Mouse (Mus musculus): ENCODE data around the gene Sel1l3.

The Sel1l3 gene

DNA sequence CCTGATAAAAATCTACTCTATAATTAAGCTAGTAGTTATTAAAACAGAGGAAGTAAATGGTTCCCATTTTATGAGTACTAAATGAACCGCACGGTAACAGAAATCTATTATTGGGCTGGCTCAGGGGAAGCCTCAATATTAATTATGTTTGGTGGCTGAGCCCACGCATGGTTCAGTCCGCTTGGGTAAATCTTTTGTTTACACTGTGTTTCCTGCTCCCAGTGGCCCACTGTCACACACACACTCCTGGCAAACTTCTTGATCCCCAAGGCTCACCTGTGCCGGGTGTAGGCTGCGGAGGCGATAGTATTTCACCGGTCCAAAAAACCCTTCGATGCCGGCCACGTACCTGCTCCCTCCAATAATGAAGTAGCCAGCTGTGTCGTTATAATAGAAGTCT lies 39.3 kb downstream of the Sel1l3 start:
- DNase-seq (ENCODE audit: low read depth, low spot score): no peak

DNA sequence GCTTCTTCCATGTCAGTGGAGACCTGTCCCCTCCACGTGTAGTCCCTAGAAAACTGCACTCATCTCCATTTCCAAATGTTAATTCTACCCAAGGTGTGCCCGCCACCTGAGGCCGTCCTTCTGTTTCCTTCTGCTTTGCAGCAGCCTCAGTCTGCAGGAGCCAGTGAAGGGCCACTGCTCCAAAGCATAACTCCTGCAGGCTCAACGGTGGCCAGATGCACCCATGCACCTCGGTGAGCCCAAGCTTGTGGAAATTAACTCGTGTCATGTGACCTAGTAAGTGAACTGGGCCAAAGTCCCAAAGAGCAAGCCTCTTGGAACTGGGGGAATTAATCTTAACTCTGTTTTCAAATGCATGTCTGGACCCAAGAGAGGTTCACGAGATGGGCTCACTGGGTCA lies 40.8 kb downstream of the Sel1l3 start:
- no peak for DNase-seq (ENCODE audit: low read depth, low spot score)

DNA sequence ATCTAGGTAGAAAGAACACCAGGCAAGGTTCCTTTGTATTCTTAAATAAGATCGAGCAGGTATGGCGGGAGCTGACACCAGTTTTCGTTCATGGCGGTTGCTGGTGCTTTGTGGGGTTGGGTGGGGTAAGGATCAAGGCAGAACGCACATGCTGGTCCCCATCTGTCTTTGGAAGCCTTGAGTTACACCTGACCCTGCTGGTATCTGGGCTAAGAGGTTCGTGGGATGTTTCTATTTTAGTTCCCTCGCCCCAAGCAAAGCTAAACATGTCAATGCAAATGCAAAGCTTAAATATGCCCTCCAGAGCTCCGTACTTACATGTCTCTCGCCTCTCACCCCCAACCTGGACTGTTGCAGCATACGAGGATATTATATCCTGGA lies 41.5 kb downstream of the Sel1l3 start:
- DNase-seq (ENCODE audit: low read depth, low spot score): peak; percentile 70

DNA sequence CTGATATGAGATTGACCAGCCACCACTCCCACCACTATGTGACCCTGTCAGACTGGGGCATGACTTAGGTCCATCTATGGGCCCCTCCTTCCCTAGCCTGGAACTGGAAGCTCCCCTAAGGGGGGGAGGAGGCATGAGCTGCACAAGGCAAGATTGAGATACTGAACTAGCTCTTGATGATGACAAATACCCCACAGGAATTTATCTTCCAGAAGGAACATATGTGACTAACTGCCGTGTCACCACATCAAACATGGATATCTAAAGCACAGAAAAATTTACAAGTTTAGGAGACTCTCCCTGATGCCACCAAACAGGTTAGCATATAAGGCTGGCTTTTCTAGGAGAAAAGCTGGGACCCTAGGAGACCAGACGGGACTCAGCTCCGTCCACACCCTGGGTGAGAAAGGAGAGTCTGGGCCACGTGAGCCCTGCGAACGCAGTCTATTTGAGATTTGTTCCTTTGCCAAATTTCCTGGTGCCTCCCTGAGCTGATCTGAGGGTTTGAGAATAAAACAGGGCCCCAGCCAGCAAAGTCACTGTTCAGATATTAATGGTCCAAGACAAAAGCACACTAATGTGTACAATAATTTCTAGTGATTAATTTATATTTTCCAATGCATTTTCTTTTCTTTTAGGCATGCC lies 42.0 kb downstream of the Sel1l3 start:
- no peak for DNase-seq (ENCODE audit: low read depth, low spot score)

DNA sequence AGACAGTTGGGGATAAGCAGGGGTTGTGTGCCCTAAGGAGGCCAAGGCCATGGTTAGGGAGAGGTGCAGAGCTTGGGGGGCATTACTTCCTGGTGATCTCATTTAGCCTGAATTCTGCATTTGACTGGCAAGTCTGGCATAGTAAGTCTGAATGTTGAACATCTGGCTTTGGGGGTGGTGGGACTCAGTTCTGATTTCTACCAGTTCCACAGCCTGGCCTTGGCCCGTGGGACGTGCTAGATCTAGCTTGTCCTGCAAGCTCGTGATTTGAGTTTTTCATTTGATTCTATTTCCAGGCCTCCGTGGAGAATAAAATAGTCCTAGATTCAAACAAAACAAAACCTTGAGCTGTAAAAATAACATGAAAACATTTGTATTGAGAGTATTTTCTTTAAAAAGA lies 46.2 kb downstream of the Sel1l3 start:
- no peak for DNase-seq (ENCODE audit: low read depth, low spot score)

DNA sequence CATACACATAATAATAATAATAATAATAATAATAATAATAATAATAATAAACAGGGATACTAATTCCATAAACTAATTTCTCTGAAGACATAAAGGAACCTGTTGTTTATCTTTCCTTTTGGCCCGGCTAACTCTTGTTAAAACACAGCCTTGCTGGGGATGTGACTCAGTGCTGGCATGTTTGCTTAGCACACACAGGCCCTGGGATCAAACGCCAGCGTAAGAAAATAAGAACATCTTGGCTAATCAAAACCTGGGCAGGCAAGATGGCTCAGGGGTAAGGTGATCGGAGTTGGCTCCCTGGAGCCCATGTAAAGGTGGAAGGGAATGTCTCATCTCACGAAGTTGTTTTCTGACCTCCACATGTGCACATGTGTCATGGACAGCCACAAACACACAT lies 48.1 kb downstream of the Sel1l3 start:
- no peak for DNase-seq (ENCODE audit: low read depth, low spot score)

DNA sequence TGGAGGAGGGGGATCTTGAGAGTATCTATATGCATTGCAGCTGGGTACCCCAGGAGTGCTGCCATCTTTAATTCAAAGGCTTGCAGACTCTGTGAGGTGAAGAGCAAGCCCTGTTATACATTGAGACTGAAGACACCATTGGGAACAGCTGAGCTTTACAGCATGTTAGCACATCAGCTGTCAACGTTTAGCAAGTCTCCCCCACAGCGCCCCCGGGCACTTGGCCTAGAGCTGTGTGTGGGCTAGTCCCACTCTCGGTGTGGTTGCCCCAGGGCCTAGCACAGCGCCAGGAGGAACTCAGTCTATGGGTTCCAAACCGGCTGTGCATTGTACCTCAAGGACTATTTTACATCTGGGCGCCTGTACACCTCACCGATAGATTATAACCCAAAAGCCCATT lies 51.3 kb downstream of the Sel1l3 start:
- DNase-seq (ENCODE audit: low read depth, low spot score): no peak

DNA sequence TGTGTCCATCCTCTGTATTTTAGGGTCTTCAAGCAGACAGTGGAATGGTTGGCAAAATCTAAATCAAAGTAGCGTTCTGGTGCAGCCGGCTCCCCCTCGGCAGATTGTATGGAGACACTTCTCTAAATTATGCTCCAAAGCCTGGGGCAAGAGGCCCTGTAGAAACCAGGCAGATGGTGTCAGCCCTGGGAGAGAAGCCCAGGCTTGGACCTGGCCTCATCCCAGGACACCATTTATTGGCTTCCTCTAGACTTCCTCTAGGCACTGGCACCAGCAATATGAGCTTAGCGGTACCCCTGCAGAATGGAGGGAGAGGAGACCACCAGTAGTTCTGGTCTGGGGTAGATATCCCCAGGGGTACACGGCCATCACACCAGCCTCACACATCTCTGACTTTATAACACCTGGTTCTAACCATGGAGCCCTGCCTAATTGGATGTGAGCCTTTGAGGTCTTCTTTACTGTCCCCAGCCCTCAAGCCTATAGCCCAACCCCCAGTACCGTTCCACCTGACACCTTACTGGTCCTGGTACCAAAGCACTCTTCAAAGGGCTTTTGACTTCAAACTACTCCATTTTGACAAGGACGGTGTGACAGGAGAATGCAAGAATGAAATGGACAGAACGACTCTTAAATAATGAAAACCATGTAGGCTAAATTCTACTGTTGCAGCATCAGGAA lies 52.1 kb downstream of the Sel1l3 start:
- DNase-seq (ENCODE audit: low read depth, low spot score): no peak

DNA sequence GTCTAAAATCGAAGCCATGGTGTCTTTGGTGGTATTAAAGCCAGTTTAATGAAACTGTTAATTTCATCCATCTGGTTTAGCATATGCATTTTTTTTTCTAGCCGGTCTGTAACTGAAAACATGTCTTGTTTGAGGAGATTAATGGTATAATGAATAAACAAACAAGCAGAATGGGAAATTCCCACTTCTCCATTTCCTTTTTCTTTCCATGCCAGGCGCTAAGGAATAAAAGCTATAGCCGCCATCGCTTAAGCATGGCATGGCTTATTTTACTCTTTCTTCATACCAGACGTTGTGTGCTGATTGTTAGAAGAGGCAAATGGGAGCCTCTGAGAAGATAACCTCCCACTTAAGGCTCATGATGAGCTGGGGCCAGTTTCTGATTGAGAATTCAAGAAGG lies 53.5 kb downstream of the Sel1l3 start:
- no peak for DNase-seq (ENCODE audit: low read depth, low spot score)

DNA sequence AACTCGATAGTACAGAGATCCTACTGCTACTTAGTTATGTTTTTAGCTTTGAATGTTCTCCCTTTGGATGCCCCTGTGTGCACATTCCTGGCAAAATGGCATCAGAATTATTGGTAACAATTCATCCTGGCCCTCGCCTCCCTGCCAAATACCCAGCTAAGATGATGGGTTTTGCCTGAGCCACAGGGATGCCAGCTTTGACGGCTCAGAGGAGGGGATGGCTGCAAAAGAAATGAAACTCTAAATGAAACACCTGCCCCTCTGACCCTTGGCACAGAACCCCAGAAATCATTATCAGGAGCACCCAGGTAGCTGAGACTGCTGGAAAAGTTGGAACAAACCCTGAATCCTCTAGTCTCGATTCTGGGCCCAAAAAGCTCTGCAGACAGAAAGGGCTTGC lies 54.1 kb downstream of the Sel1l3 start:
- no peak for DNase-seq (ENCODE audit: low read depth, low spot score)

DNA sequence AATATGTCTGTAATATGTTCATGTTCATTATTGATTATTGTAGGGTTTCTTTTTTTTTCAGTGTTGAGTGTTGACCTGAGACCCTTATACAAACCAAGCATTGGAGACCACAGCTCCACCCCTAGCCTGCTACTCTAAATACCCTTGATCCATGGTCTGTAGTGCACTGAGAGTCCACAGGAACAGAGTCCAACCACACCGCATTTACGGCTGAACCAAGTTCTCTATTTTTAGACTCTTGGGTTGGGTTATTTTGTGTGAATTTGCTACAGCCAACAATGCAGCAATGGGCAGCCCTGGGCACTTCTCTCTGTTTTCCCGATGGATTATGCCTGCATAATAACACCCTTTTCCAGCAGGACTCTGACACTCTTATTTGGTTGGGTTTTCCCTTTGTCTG lies 54.6 kb downstream of the Sel1l3 start:
- DNase-seq (ENCODE audit: low read depth, low spot score): no peak

DNA sequence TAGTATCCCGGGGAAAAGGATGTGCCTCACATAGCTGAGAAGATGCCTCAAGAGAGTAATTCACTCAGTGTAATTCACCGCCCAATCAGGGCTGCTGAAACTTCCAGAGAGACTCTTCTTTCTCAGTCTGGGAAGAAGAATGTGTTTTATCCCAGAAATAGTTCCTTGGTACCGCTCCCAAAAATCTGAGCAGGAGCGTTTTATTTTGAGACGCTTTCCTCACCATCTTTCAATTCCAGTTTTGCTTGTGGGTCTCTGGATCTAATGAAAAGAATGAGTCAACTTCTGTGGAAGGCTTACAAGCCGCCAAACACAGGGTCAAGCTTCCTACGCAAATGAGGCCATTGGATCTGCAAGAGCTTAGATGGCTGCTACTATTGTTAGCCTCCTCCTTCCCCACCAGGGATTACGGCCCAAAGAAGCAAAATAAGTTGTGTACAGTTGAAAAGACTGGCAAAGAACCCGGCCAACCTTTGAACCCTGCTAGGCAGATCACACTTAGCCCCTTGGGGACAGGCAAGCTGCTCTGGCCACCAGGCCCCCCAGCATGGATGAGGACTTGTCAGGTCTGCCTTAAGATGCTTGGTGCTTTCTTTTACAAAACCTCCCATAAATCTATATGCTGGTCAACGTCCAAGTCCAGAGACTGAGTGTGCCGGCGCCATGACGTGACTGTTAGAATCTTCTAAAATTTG lies 57.6 kb downstream of the Sel1l3 start:
- DNase-seq (ENCODE audit: low read depth, low spot score): peak; percentile 71

DNA sequence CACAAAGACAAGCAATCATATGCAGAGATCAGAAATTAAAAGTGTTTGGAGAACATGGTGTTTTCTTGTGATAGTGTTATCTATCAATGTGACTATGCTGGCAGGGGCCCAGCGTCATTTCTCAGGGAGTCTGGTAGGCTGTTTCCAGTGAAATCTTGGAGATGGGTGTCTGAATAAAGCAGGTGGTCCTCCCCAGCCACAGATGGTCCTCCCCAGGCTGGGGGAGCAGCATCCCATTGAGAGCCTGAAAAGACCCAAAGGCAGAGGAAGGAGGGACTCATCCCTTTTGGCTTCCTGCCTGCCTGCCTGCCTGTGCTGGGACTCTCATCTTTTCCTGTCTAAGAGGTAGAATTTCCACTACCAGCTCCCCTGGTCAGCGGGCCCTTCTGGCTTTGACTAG lies 59.2 kb downstream of the Sel1l3 start:
- no peak for DNase-seq (ENCODE audit: low read depth, low spot score)

DNA sequence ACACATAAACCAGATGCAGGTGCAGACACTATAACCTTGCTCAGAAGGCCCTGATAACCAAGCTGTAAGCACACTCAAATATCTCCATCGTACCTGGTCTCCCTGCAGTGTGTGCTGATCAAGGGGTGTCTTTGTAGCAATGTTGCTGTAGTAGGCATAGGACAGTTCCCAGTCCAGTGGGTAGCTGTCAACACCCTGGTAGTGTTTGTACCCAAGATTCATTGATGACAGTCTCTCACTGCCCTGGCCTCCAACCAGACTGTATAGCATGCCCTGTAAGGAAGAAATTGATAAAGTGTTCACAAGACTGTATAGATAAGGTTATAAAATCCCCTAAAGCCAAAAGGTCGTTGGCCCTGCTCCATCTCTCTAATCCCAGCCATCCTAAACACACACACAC lies 59.6 kb downstream of the Sel1l3 start:
- DNase-seq (ENCODE audit: low read depth, low spot score): no peak

DNA sequence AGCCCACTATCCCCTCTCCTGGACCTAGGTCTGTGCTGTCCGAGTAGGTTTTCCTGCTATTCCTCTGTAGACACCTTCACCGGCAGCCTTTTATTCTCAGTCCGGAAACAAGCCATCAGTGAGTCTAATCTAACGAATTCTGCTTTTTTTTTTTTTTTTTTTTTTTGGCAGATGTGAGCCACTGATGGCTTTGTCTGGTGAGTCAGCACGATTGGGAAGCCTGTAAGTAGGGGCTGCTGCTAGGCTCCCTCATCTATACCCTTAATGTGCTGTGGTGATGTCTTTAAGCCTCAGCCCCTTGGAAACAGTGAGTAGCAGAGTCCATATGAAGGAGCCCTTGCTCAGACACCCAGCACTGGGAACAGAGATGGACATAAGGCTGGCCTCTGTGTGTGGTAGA lies 60.6 kb downstream of the Sel1l3 start:
- DNase-seq (ENCODE audit: low read depth, low spot score): no peak

DNA sequence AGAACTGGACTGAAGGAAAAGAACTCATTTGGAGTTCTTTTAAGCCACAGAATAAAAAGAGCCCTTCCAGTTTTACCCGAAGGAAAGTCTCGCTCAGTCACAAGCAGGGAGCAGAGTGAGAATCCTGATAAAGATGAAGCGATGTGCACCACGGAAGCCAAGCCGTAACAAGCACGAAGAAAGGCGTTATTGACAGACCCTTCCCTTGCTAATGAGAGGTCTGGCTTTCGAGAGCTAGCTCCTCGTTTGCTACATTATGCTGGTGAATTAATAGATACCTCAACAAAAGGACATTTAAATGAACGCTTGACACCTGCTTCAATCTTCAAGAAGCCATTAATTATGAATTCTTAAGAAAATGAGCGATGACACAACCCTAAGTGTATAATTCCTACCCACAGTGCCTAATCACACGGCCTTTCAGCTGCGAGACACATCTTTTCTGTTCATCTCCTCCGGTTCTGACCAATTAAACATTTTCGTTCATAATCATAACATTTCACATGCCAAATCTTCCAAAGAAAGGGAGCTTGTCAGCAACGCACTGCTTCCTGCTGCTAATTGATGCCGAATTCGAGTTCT lies 62.3 kb downstream of the Sel1l3 start:
- DNase-seq (ENCODE audit: low read depth, low spot score): no peak

DNA sequence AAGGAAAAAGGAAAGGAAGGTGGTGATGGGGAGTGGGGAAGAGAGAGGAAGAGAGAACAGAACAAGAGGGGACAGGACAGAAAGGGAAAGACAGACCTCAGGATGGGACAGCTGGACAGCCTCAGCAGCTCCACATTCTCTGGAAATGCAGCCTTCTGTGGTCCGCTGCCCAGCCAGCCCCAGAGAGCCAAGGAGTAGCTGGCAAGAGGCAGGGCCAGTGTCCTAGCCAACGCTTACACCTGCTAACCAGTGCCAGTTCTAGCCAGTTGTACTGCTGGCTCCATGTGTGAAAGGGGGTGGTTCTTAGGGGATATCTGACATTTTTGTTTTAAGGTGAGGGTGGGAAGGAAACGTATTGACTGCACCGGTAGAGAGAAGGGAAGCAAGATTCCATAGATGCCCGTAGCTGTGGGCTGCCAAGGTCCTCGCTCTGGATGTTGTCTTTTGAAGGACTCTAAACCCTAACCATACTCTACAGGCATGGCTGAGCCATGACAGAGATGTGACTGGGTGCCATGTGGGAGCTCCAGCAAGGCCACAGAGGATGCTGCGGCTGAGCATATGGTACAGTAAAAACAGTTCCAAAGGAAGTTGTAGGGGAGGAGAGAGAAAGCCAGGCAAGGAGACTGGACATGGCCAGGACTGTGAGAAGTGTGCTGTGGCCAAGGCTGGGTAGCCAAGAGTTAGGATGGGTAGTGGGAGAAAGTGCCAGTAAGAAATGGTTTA lies 64.6 kb downstream of the Sel1l3 start:
- peak; percentile 75 for DNase-seq (ENCODE audit: low read depth, low spot score)

DNA sequence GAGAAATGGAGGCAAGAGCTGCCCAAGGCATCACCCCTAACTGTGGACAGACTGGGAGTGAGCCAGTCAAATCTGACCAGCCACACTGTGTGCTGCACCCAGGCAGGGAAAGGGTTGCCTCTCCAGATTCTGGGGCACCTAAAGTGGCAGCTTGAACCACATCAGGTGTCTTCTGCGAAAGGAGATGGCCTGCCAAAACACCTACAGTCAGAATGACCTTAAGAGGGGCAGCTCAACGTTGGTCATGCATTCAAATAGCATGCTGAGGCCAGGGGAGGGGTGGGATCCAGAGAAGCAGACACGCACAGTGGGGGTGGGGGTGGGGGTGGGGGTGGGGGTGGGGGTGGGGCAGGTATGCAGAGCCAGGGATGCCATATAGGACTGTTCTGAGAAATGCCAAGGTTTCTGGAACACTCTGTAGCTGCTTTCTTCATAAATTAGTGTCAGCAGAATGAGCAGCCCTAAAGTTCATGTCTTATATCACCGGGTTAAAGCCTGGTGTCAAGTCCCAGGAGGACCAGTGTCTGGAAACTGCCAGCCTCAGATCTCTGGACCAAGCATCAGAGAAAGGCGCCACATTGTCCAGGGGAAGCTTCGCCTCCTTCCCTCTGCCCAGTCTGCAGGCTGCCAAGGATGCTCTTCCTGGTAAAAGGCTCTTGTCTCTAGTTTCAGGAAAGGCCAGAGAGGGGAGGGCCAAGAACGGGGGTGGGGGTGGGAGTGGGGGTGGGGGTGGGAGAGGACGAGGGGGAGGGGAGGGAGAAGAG lies 65.4 kb downstream of the Sel1l3 start:
- DNase-seq (ENCODE audit: low read depth, low spot score): peak; percentile 65

DNA sequence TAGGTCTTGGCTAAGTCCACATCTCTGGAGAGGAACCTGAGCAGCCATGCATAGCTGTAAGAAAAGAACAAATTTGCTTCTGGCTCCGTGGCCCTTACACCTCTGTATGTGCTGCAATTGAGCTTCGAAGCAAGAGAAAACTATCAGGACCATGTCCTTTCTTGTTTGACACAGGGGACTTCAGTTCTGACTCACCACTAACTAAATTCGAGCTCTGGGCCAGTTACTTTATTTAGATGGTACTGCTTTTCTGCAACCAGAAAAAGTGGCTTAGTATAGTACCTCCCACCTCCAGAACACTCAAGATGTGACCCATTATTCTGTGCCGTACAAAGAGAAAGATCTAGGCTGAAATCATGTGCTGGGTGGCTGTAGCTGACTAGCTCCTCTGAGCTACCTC lies 66.3 kb downstream of the Sel1l3 start:
- DNase-seq (ENCODE audit: low read depth, low spot score): no peak

DNA sequence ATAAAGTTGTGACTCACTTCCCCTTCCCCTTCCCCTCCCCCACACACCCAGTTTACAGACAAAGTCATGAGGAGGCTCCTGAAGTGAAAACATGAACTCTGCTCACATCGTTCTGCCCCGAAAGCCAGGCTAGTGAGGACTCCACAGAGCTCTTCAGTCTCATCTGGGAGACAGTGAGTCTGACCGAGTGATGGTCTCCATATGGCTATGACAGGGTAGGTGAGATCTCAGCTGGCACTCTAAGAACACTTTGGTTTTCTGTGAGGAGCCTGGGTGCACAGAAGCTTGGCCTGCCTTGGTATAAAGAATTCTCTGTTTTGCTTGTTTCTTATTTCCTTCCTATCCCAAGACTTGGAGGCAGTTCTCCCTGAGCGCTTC lies 67.1 kb downstream of the Sel1l3 start:
- no peak for DNase-seq (ENCODE audit: low read depth, low spot score)

DNA sequence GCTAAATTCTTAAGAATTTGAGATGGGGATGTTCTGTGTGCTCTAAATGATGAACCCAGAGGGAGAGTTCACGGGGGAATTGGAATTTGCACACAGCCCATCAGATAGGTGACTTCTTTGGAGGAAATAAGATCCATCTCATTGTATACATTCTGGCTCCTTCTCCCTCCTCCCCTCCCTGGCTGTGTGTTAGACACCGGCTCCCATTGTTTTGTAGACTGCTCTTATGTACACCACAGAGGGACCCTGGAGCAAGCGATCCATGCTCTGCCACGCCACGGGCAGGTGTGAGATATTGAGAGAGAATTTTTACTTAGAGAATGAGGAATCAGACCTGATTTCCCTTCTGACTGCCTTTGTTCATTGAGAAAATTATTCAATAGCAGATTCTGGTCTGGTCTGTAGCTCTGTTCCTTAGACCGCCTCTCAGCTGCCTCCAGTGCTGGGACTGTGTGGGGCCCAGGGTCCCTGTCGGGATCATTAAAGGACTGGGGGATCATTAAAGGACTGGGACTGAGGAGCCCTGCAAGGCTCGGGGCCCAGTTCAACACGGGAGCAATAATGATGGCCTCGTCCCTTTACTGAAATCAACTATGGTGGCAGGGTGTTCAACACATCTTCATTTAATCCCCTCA lies 67.6 kb downstream of the Sel1l3 start:
- DNase-seq (ENCODE audit: low read depth, low spot score): no peak

Data from skeletal muscle tissue, adult 2 months (tissue).